Mouse (Mus musculus) forebrain, embryonic 14.5 days (tissue): ENCODE measurements at regions not wholly inside any gene's neighbourhood (a gene's known extent, or its start where the extent isn't known, plus 50 kb on each side); places are given as distances from the start of the nearest gene placed in this dataset.
A peak's percentile ranks its signal among the peaks of the same experiment; 100 is the strongest.

ENCODE experiments used
- ATAC-seq: fragments of 200-750 bp; cut with Nextera tagmentation; 2 replicates; pipeline ENCODE4 v1.8.0; 2017; ENCODE audit warnings: mild to moderate bottlenecking, moderate library complexity
- DNase-seq: peaks from one replicate; pipeline ENCODE4 v3.0.0-alpha.2; 2015; ENCODE audit warnings: low spot score
- H3K27ac ChIP-seq: fragments of 300-500 bp; sonication (generic); 2 replicates; pipeline ENCODE4 v1.5.1; 2014; ENCODE audit warnings: low read depth, mild to moderate bottlenecking, control low read depth, low read length, moderate library complexity
- H3K27me3 ChIP-seq: fragments of 300-500 bp; sonication (generic); replicated peaks from 2 replicates; pipeline ENCODE4 v1.6.1; 2014; ENCODE audit warnings: low read length, control low read depth, mixed read lengths; ENCODE audit not compliant: control insufficient read depth, insufficient read depth
- H3K36me3 ChIP-seq: fragments of 300-500 bp; sonication (generic); 2 replicates; pipeline ENCODE4 v1.6.1; 2014; ENCODE audit warnings: low read length, control low read depth; ENCODE audit not compliant: control insufficient read depth, insufficient read depth
- H3K4me1 ChIP-seq: fragments of 300-500 bp; sonication (generic); 2 replicates; pipeline ENCODE4 v1.6.1; 2014; ENCODE audit warnings: antibody characterized with exemption, low read length, control low read depth; ENCODE audit not compliant: control insufficient read depth, insufficient read depth
- H3K4me2 ChIP-seq: fragments of 300-500 bp; sonication (generic); 2 replicates; pipeline ENCODE4 v1.6.1; 2014; ENCODE audit warnings: mild to moderate bottlenecking, control low read depth, low read length
- H3K4me3 ChIP-seq: fragments of 300-500 bp; sonication (generic); 2 replicates; pipeline ENCODE4 v1.5.1; 2014; ENCODE audit warnings: low read depth, low read length, control low read depth
- H3K9ac ChIP-seq: fragments of 300-500 bp; sonication (generic); 2 replicates; pipeline ENCODE4 v1.6.1; 2014; ENCODE audit warnings: mild to moderate bottlenecking, low read length, control low read depth, moderate library complexity
- H3K9me3 ChIP-seq: fragments of 300-500 bp; sonication (generic); replicated peaks from 2 replicates; pipeline ENCODE4 v1.6.1; 2016; ENCODE audit warnings: low read length, control low read depth, mixed read lengths; ENCODE audit not compliant: control insufficient read depth
- WGBS: fragments of 180-500 bp; shearing (Covaris S2); extraction: QIAGEN DNeasy Blood & Tissue Kit; methylation state at CpG from one replicate; pipeline ENCODE4 v1.1.7; 2014; 5-methylcytosine and 5-hydroxymethylcytosine counted together

- 64% methylated on average over 2 of the region's 2 CpGs for WGBS
- no peak for DNase-seq
- H3K9me3 ChIP-seq = no peaks in the 10 kb centered on the region
Measured at GRCm38 (mm10) chr15:64511176-64511575, 306.3 kb upstream of the Gm21798 start.

GRCm38 (mm10) chr15:64512615-64513014, 304.9 kb upstream of the Gm21798 start:
- H3K4me3 ChIP-seq = no peak overlapping the region
- no peaks in the 10 kb centered on the region for H3K4me1 ChIP-seq
- WGBS = 95% methylated on average over 3 of the region's 3 CpGs
- H3K4me2 ChIP-seq = no peak overlapping the region
- H3K36me3 ChIP-seq = no peaks in the 10 kb centered on the region
- H3K27me3 ChIP-seq = no peaks in the 10 kb centered on the region
- DNase-seq = no peak
- ATAC-seq = no peak
- no peaks in the 10 kb centered on the region for H3K9me3 ChIP-seq
- no peak overlapping the region for H3K9ac ChIP-seq
- no peak overlapping the region for H3K27ac ChIP-seq

More at GRCm38 (mm10) chr15:64511176-64511575, 306.3 kb upstream of the Gm21798 start:
- no peak overlapping the region for H3K27ac ChIP-seq
- no peaks in the 10 kb centered on the region for H3K27me3 ChIP-seq
- H3K36me3 ChIP-seq = no peaks in the 10 kb centered on the region
- no peak overlapping the region for H3K4me3 ChIP-seq
- no peaks in the 10 kb centered on the region for H3K4me1 ChIP-seq
- ATAC-seq = no peak
- no peak overlapping the region for H3K9ac ChIP-seq
- H3K4me2 ChIP-seq = no peak overlapping the region

GRCm38 (mm10) chr15:64513501-64514097, 303.9 kb upstream of the Gm21798 start:
- H3K9ac ChIP-seq = no peak overlapping the region
- ATAC-seq = no peak
- no peak for DNase-seq
- H3K4me2 ChIP-seq = no peak overlapping the region
- no peaks in the 10 kb centered on the region for H3K27me3 ChIP-seq
- no peaks in the 10 kb centered on the region for H3K9me3 ChIP-seq
- peaks cover 1% of the 10 kb centered on the region; the same call in 1 of the 2 replicates for H3K4me1 ChIP-seq
- no peaks in the 10 kb centered on the region for H3K36me3 ChIP-seq
- no peak overlapping the region for H3K27ac ChIP-seq
- H3K4me3 ChIP-seq = no peak overlapping the region

GRCm38 (mm10) chr15:64515179-64515578, 302.3 kb upstream of the Gm21798 start:
- Histone ChIP-seq H3K9me3 (no peaks in the 10 kb centered on the region), H3K27ac (no peak overlapping the region), H3K4me1 (peaks cover 4% of the 10 kb centered on the region; the same call in 1 of the 2 replicates), H3K36me3 (no peaks in the 10 kb centered on the region), H3K4me3 (no peak overlapping the region), H3K27me3 (no peaks in the 10 kb centered on the region), H3K9ac (no peak overlapping the region), H3K4me2 (no peak overlapping the region)
- DNase-seq = no peak
- no peak for ATAC-seq

- Histone ChIP-seq H3K27me3 (no peaks in the 10 kb centered on the region), H3K27ac (no peak overlapping the region), H3K9ac (no peak overlapping the region), H3K4me1 (peaks cover 4% of the 10 kb centered on the region; the same call in 1 of the 2 replicates), H3K36me3 (no peaks in the 10 kb centered on the region), H3K9me3 (no peaks in the 10 kb centered on the region), H3K4me2 (no peak overlapping the region), H3K4me3 (no peak overlapping the region)
- DNase-seq = peak; percentile 92
- ATAC-seq = peak; percentile 95
- 17% methylated on average over 4 of the region's 4 CpGs for WGBS
Measured at GRCm38 (mm10) chr15:64519207-64519628, 298.3 kb upstream of the Gm21798 start.

GRCm38 (mm10) chr15:64520568-64520967, 296.9 kb upstream of the Gm21798 start:
- DNase-seq = no peak
- 97% methylated on average over 5 of the region's 5 CpGs for WGBS
- H3K9ac ChIP-seq = no peak overlapping the region
- no peaks in the 10 kb centered on the region for H3K27me3 ChIP-seq
- no peak overlapping the region for H3K4me2 ChIP-seq
- no peaks in the 10 kb centered on the region for H3K36me3 ChIP-seq
- H3K4me1 ChIP-seq = peaks cover 4% of the 10 kb centered on the region; the same call in 1 of the 2 replicates
- ATAC-seq = no peak
- H3K9me3 ChIP-seq = no peaks in the 10 kb centered on the region
- H3K27ac ChIP-seq = no peak overlapping the region
- no peak overlapping the region for H3K4me3 ChIP-seq

- Histone ChIP-seq H3K27me3 (no peaks in the 10 kb centered on the region), H3K27ac (no peak overlapping the region), H3K4me3 (no peak overlapping the region), H3K4me1 (no peaks in the 10 kb centered on the region), H3K36me3 (no peaks in the 10 kb centered on the region), H3K4me2 (no peak overlapping the region), H3K9ac (no peak overlapping the region), H3K9me3 (no peaks in the 10 kb centered on the region)
- no peak for ATAC-seq
- no peak for DNase-seq
- 78% methylated on average over 6 of the region's 6 CpGs for WGBS
Measured at GRCm38 (mm10) chr15:64532260-64533120, 285.0 kb upstream of the Gm21798 start.

GRCm38 (mm10) chr15:64533169-64533795, 284.2 kb upstream of the Gm21798 start:
- DNase-seq (no peak), ATAC-seq (no peak)
- H3K9me3 ChIP-seq = no peaks in the 10 kb centered on the region
- H3K4me1 ChIP-seq = no peaks in the 10 kb centered on the region
- H3K36me3 ChIP-seq = no peaks in the 10 kb centered on the region
- no peak overlapping the region for H3K4me2 ChIP-seq
- H3K27ac ChIP-seq = no peak overlapping the region
- no peak overlapping the region for H3K4me3 ChIP-seq
- 85% methylated on average over 2 of the region's 2 CpGs for WGBS
- no peak overlapping the region for H3K9ac ChIP-seq
- no peaks in the 10 kb centered on the region for H3K27me3 ChIP-seq

GRCm38 (mm10) chr15:64534166-64534565, 283.3 kb upstream of the Gm21798 start:
- H3K27me3 ChIP-seq = no peaks in the 10 kb centered on the region
- WGBS = 77% methylated on average over 6 of the region's 6 CpGs
- DNase-seq = no peak
- no peak for ATAC-seq
- H3K4me1 ChIP-seq = no peaks in the 10 kb centered on the region
- H3K4me3 ChIP-seq = no peak overlapping the region
- H3K4me2 ChIP-seq = no peak overlapping the region
- no peak overlapping the region for H3K9ac ChIP-seq
- H3K9me3 ChIP-seq = no peaks in the 10 kb centered on the region
- H3K36me3 ChIP-seq = no peaks in the 10 kb centered on the region
- no peak overlapping the region for H3K27ac ChIP-seq
